Mouse (Mus musculus): ENCODE measurements around the gene Zfp367.

GRCm38 (mm10) chr13:64183583-64183982, 30.6 kb upstream of the Zfp367 start:
- TF ChIP-seq CTCF (IDR thresholded peaks at IDR 0.05; ENCODE audit: low read depth, low read length) (no peak), GATA1 (IDR thresholded peaks at IDR 0.05; ENCODE audit: borderline replicate concordance, low read length) (no peak)

All from G1E (cell line).